ENCODE assay signal across 9 mouse cellular contexts in the genomic region with DNA sequence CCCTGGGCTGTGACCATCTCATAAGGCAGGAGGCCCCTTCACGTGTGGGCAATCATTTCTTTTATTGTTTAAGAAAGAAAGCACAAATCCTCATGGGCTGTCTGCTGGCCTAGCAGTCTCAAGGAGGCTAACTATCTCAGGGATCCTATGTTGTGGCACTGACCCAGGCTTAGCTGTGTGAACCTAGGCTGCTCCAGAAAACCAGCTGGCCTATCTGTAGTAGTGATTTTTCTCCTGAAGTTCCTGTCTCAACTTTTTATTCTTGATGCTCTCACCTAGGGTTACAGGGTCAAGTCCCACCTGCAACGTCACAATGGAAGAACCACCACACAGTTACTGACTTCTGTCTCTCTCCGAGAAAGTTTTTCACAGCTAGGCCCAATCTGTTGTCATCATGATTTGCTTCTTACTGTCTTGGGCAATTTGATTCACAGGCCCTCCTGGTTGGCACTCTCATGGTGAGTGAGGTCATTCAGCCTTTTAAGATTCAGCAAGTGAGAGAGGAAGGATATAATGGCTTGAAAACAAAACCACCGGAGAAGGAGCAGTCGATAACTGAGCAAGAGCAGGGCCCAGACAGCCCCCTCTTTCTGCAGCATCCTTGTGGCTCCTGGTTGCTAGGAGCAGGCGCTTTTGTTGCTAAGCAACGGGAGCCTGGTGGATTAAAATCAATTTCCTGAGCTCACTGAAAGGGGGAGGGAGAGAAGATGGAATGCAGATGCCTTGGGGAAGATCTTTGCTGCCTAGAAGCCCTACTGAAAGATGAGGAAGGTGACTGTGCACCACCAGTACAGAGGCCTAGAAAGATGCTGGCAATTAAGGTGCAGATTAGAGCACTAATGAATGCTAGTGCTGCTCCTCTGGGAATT.
A peak's percentile ranks its signal among the peaks of the same experiment; 100 is the strongest.
DNase-seq lines count a peak whose midpoint lies in the region; ATAC-seq lines count a peak whose summit lies in the region.
"Had no signal": no experiment of that assay in that cellular context is flagged by ENCODE, and none has a peak within 500 bp of the region (broad histone marks: within the 10 kb centered on the region; RNA-seq: fewer than 3 reads in every experiment).

No protein-coding gene starts in this region.

- no peak overlapping the region for H3K9ac ChIP-seq in forebrain, embryonic 11.5 days (ENCODE audit: low read length)
- H3K9ac ChIP-seq in hindbrain, embryonic 16.5 days (ENCODE audit: low read depth, low read length) = no peak overlapping the region; the same call in 1 of the 2 replicates
- no peak overlapping the region for H3K9ac ChIP-seq in limb, embryonic 13.5 days
- H3K9ac ChIP-seq: heart, embryonic 13.5 days had no signal

- H3K9me3 ChIP-seq in forebrain, embryonic 11.5 days (ENCODE audit: control insufficient read depth, low read length) = no peaks in the 10 kb centered on the region
- H3K9me3 ChIP-seq in hindbrain, embryonic 16.5 days (ENCODE audit: control insufficient read depth, low read length) = no peaks in the 10 kb centered on the region
- H3K9me3 ChIP-seq in limb, embryonic 13.5 days = no peaks in the 10 kb centered on the region
- H3K9me3 ChIP-seq: heart, embryonic 13.5 days; megakaryocyte, embryonic 14.5 days had no signal

- H3K27me3 ChIP-seq in forebrain, embryonic 11.5 days (ENCODE audit: control insufficient read depth, insufficient read depth, low read length) = peaks cover 49% of the 10 kb centered on the region
- peaks cover 17% of the 10 kb centered on the region for H3K27me3 ChIP-seq in hindbrain, embryonic 16.5 days (replicated peaks; ENCODE audit: control insufficient read depth, insufficient read depth, low read length)
- H3K27me3 ChIP-seq in limb, embryonic 13.5 days = peaks cover 50% of the 10 kb centered on the region; the same call in 1 of the 2 replicates

- H3K4me1 ChIP-seq in forebrain, embryonic 11.5 days (replicated peaks; ENCODE audit: control insufficient read depth, insufficient read depth, low read length) = peaks cover 3% of the 10 kb centered on the region; the same call in 1 of the 2 replicates
- H3K4me1 ChIP-seq in hindbrain, embryonic 16.5 days (ENCODE audit: control insufficient read depth, insufficient read depth, low read depth, low read length) = peaks cover 4% of the 10 kb centered on the region
- peaks cover 24% of the 10 kb centered on the region for H3K4me1 ChIP-seq in limb, embryonic 13.5 days

- no peak overlapping the region for H3K27ac ChIP-seq in forebrain, embryonic 11.5 days (ENCODE audit: low read depth, low read length)
- peak overlapping the region; percentile 75 for H3K27ac ChIP-seq in hindbrain, embryonic 16.5 days (ENCODE audit: low read depth, low read length)
- H3K27ac ChIP-seq in limb, embryonic 13.5 days = no peak overlapping the region
- H3K27ac ChIP-seq: heart, embryonic 13.5 days had no signal

- WGBS in forebrain, embryonic 11.5 days = 32% methylated on average over 7 of the region's 7 CpGs
- 31% methylated on average over 7 of the region's 7 CpGs for WGBS in hindbrain, embryonic 16.5 days
- 37% methylated on average over 7 of the region's 7 CpGs for WGBS in limb, embryonic 13.5 days

- peak; percentile 96 for ATAC-seq in forebrain, embryonic 11.5 days (replicated peaks; ENCODE audit: low FRiP score)
- ATAC-seq in hindbrain, embryonic 16.5 days = peak; percentile 95
- peak; percentile 66 for ATAC-seq in limb, embryonic 13.5 days (ENCODE audit: low FRiP score, low read depth)
- ATAC-seq in erythroblast, adult 5-6 weeks (replicated peaks; ENCODE audit: low FRiP score, poor library complexity, severe bottlenecking) = no peak

- DNase-seq in forebrain, embryonic 11.5 days (ENCODE audit: low spot score) = peak; percentile 81
- peak; percentile 57 for DNase-seq in right cerebral cortex, postnatal 14 days
- no peak for DNase-seq in ovary, postnatal 36 days (ENCODE audit: low spot score)
- DNase-seq in thymus, adult 18-20 months = no peak

- no peak overlapping the region for H3K4me3 ChIP-seq in forebrain, embryonic 11.5 days (ENCODE audit: low read depth, low read length)
- H3K4me3 ChIP-seq in hindbrain, embryonic 16.5 days (ENCODE audit: low read length) = no peak overlapping the region
- no peak overlapping the region for H3K4me3 ChIP-seq in limb, embryonic 13.5 days
- H3K4me3 ChIP-seq: heart, embryonic 13.5 days; megakaryocyte, embryonic 14.5 days had no signal

- H3K36me3 ChIP-seq in forebrain, embryonic 11.5 days (ENCODE audit: control insufficient read depth, insufficient read depth, low read length) = no peaks in the 10 kb centered on the region
- H3K36me3 ChIP-seq in hindbrain, embryonic 16.5 days (ENCODE audit: control insufficient read depth, insufficient read depth, low read length) = no peaks in the 10 kb centered on the region
- no peaks in the 10 kb centered on the region for H3K36me3 ChIP-seq in limb, embryonic 13.5 days
- H3K36me3 ChIP-seq: heart, embryonic 13.5 days had no signal

- no peak overlapping the region for H3K4me2 ChIP-seq in forebrain, embryonic 11.5 days (ENCODE audit: low read depth, low read length, severe bottlenecking)
- H3K4me2 ChIP-seq in hindbrain, embryonic 16.5 days (ENCODE audit: low read length) = peak overlapping the region; percentile 23
- H3K4me2 ChIP-seq in limb, embryonic 13.5 days (replicated peaks) = no peak overlapping the region
- H3K4me2 ChIP-seq: heart, embryonic 13.5 days had no signal

Comparison
In these comparisons a context has a peak if more than half of its experiments do, and no peak if none do; other contexts are left out.
1. DNase-seq: peak in forebrain, embryonic 11.5 days (single experiment) and right cerebral cortex, postnatal 14 days (single experiment); none in ovary, postnatal 36 days (single experiment) and thymus, adult 18-20 months (0 of 2).